ENCODE assay signal across 18 mouse cellular contexts in the genomic region with DNA sequence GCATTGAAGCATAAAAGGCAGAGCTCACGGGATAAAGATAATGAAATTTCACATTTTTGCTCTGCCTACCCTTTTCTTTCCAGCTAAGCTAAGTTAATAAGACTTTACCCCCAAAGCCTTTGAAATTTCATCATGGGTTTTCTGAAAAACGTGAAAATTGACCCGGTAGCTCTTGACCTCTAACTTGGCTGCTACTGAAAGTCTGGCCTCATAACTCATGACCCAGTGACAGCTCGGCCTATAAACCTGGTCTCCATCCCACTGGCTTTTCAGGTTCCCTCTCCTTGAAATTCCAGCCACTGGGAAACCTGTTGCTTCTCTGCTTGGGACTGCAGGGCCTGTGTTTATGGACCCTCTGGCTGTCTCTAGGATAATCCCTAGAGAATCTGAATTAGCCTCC.
"Had no signal": no experiment of that assay in that cellular context is flagged by ENCODE, and none has a peak within 500 bp of the region (broad histone marks: within the 10 kb centered on the region; RNA-seq: fewer than 3 reads in every experiment).

No protein-coding gene starts in this region.

- H3K36me3 ChIP-seq: kidney, embryonic 15.5 days; liver, embryonic 12.5 days; liver, embryonic 15.5 days; lung, embryonic 15.5 days; neural tube, embryonic 13.5 days had no signal

- H3K9me3 ChIP-seq: kidney, embryonic 15.5 days; liver, embryonic 12.5 days; liver, embryonic 15.5 days; lung, embryonic 15.5 days; megakaryocyte, embryonic 14.5 days; neural tube, embryonic 13.5 days had no signal

- DNase-seq: kidney, adult 2 months; kidney, postnatal 10 days; kidney, postnatal 4 days; left cerebral cortex, postnatal 4 days; lung, adult 18-20 months; lung, postnatal 10 days; lung, postnatal 36 days; midbrain, embryonic 14.5 days; thymus, adult 18-20 months; thymus, postnatal 4 days had no signal

- H3K4me2 ChIP-seq: kidney, embryonic 15.5 days; liver, embryonic 12.5 days; liver, embryonic 15.5 days; lung, embryonic 15.5 days; midbrain, embryonic 11.5 days; neural tube, embryonic 13.5 days had no signal

- ATAC-seq: intestine, postnatal 0 days; liver, embryonic 12.5 days had no signal

- H3K4me1 ChIP-seq: kidney, embryonic 15.5 days; liver, embryonic 12.5 days; liver, embryonic 15.5 days; lung, embryonic 15.5 days; megakaryocyte, embryonic 14.5 days; neural tube, embryonic 13.5 days had no signal

- H3K27ac ChIP-seq: kidney, embryonic 15.5 days; liver, embryonic 12.5 days; liver, embryonic 15.5 days; lung, embryonic 15.5 days; neural tube, embryonic 13.5 days had no signal

- H3K27me3 ChIP-seq: kidney, embryonic 15.5 days; liver, embryonic 12.5 days; liver, embryonic 15.5 days; lung, embryonic 15.5 days; megakaryocyte, embryonic 14.5 days; neural tube, embryonic 13.5 days had no signal

- H3K4me3 ChIP-seq: kidney, embryonic 15.5 days; liver, embryonic 12.5 days; liver, embryonic 15.5 days; lung, embryonic 15.5 days; megakaryocyte, embryonic 14.5 days; neural tube, embryonic 13.5 days had no signal

- H3K9ac ChIP-seq: kidney, embryonic 15.5 days; liver, embryonic 12.5 days; liver, embryonic 15.5 days; lung, embryonic 15.5 days; neural tube, embryonic 13.5 days had no signal
